Mouse (Mus musculus): ENCODE data around the gene Tuba8. TPM values are rescaled to one million over a fixed set of nuclear protein-coding genes. Genes with fewer than 3 reads are reported as not detected.

The Tuba8 gene
- polyA plus RNA-seq, 1 experiment from 2014 or later: 0.32 TPM

- Histone ChIP-seq H3K9ac (ENCODE audit: low read depth, low read length) (no peak overlapping the region), H3K27me3 (ENCODE audit: insufficient read depth, low read length) (no peaks in the 10 kb centered on the region), H3K36me3 (ENCODE audit: insufficient read depth, low read length) (0 out of 2 replicates have a peak, but pooled peaks cover 3% of the 10 kb centered on the region), H3K4me1 (replicated peaks; ENCODE audit: insufficient read depth, low read length) (no peaks in the 10 kb centered on the region), H3K4me3 (replicated peaks; ENCODE audit: low read depth, low read length) (no peak overlapping the region), H3K4me2 (ENCODE audit: low read length) (no peak overlapping the region), H3K27ac (no peak overlapping the region), H3K9me3 (replicated peaks; ENCODE audit: low read length) (no peaks in the 10 kb centered on the region)
- DNase-seq (ENCODE audit: low spot score) (peak; percentile 38), ATAC-seq (replicated peaks; ENCODE audit: low FRiP score, low read depth) (no peak)
- no peak for TF ChIP-seq CTCF (IDR thresholded peaks at IDR 0.05; ENCODE audit: low read depth)
- WGBS: 56% methylated on average over 1 of the region's 1 CpGs
Observed at GRCm38 (mm10) chr6:121250406-121250805, 39.9 kb downstream of the Tuba8 start.

- ATAC-seq (replicated peaks; ENCODE audit: low FRiP score, low read depth): no peak
Observed at GRCm38 (mm10) chr6:121251256-121251655, 40.8 kb downstream of the Tuba8 start.

GRCm38 (mm10) chr6:121260548-121260947 is 50.1 kb downstream of the Tuba8 start:
- no peak overlapping the region for H3K27ac ChIP-seq
- no peaks in the 10 kb centered on the region for H3K4me1 ChIP-seq (replicated peaks; ENCODE audit: insufficient read depth, low read length)
- 30% methylated on average over 9 of the region's 9 CpGs for WGBS
- peak; percentile 82 for TF ChIP-seq CTCF (IDR thresholded peaks at IDR 0.05; ENCODE audit: low read depth)
- ATAC-seq (replicated peaks; ENCODE audit: low FRiP score, low read depth): no peak
- H3K9me3 ChIP-seq (replicated peaks; ENCODE audit: low read length): peaks cover 3% of the 10 kb centered on the region; the same call in 1 of the 2 replicates
- DNase-seq (ENCODE audit: low spot score): peak; percentile 77
- H3K36me3 ChIP-seq (ENCODE audit: insufficient read depth, low read length): 0 out of 2 replicates have a peak, but pooled peaks cover 4% of the 10 kb centered on the region
- no peak overlapping the region for H3K9ac ChIP-seq (ENCODE audit: low read depth, low read length)
- no peaks in the 10 kb centered on the region for H3K27me3 ChIP-seq (ENCODE audit: insufficient read depth, low read length)
- no peak overlapping the region for H3K4me2 ChIP-seq (ENCODE audit: low read length)
- no peak overlapping the region for H3K4me3 ChIP-seq (replicated peaks; ENCODE audit: low read depth, low read length)

More at GRCm38 (mm10) chr6:121251256-121251655, 40.8 kb downstream of the Tuba8 start:
- no peak overlapping the region for H3K9ac ChIP-seq (ENCODE audit: low read depth, low read length)
- TF ChIP-seq CTCF (IDR thresholded peaks at IDR 0.05; ENCODE audit: low read depth): no peak
- H3K4me2 ChIP-seq (ENCODE audit: low read length): no peak overlapping the region
- H3K27ac ChIP-seq: no peak overlapping the region
- 0 out of 2 replicates have a peak, but pooled peaks cover 3% of the 10 kb centered on the region for H3K36me3 ChIP-seq (ENCODE audit: insufficient read depth, low read length)
- no peaks in the 10 kb centered on the region for H3K4me1 ChIP-seq (replicated peaks; ENCODE audit: insufficient read depth, low read length)
- 81% methylated on average over 5 of the region's 5 CpGs for whole genome bisulfite sequencing
- no peak overlapping the region for H3K4me3 ChIP-seq (replicated peaks; ENCODE audit: low read depth, low read length)
- no peaks in the 10 kb centered on the region for H3K27me3 ChIP-seq (ENCODE audit: insufficient read depth, low read length)
- H3K9me3 ChIP-seq (replicated peaks; ENCODE audit: low read length): no peaks in the 10 kb centered on the region
- no peak for DNase-seq (ENCODE audit: low spot score)

GRCm38 (mm10) chr6:121261233-121261632 is 50.7 kb downstream of the Tuba8 start:
- WGBS: 79% methylated on average over 8 of the region's 8 CpGs
- DNase-seq (ENCODE audit: low spot score) (no peak), ATAC-seq (replicated peaks; ENCODE audit: low FRiP score, low read depth) (no peak)
- no peak overlapping the region for H3K9ac ChIP-seq (ENCODE audit: low read depth, low read length)
- no peak overlapping the region for H3K27ac ChIP-seq
- no peak for TF ChIP-seq CTCF (IDR thresholded peaks at IDR 0.05; ENCODE audit: low read depth)
- H3K4me3 ChIP-seq (replicated peaks; ENCODE audit: low read depth, low read length): no peak overlapping the region
- H3K4me1 ChIP-seq (replicated peaks; ENCODE audit: insufficient read depth, low read length): no peaks in the 10 kb centered on the region
- H3K4me2 ChIP-seq (ENCODE audit: low read length): no peak overlapping the region
- H3K9me3 ChIP-seq (replicated peaks; ENCODE audit: low read length): peaks cover 3% of the 10 kb centered on the region; the same call in 1 of the 2 replicates
- H3K27me3 ChIP-seq (ENCODE audit: insufficient read depth, low read length): no peaks in the 10 kb centered on the region
- H3K36me3 ChIP-seq (ENCODE audit: insufficient read depth, low read length): 0 out of 2 replicates have a peak, but pooled peaks cover 7% of the 10 kb centered on the region

- Histone ChIP-seq H3K9ac (ENCODE audit: low read depth, low read length) (no peak overlapping the region), H3K27ac (no peak overlapping the region), H3K36me3 (ENCODE audit: insufficient read depth, low read length) (0 out of 2 replicates have a peak, but pooled peaks cover 8% of the 10 kb centered on the region), H3K4me2 (ENCODE audit: low read length) (no peak overlapping the region), H3K27me3 (ENCODE audit: insufficient read depth, low read length) (no peaks in the 10 kb centered on the region), H3K4me1 (replicated peaks; ENCODE audit: insufficient read depth, low read length) (no peaks in the 10 kb centered on the region), H3K9me3 (replicated peaks; ENCODE audit: low read length) (peaks cover 3% of the 10 kb centered on the region; the same call in 1 of the 2 replicates), H3K4me3 (replicated peaks; ENCODE audit: low read depth, low read length) (no peak overlapping the region)
- TF ChIP-seq CTCF (IDR thresholded peaks at IDR 0.05; ENCODE audit: low read depth): no peak
- ATAC-seq (replicated peaks; ENCODE audit: low FRiP score, low read depth) (no peak), DNase-seq (ENCODE audit: low spot score) (no peak)
- 91% methylated on average over 10 of the region's 10 CpGs for WGBS
Observed at GRCm38 (mm10) chr6:121262004-121262403, 51.5 kb downstream of the Tuba8 start.

- H3K9ac ChIP-seq (ENCODE audit: low read depth, low read length): no peak overlapping the region
- H3K4me3 ChIP-seq (replicated peaks; ENCODE audit: low read depth, low read length): no peak overlapping the region
- H3K27me3 ChIP-seq (ENCODE audit: insufficient read depth, low read length): no peaks in the 10 kb centered on the region
- no peak for ATAC-seq (replicated peaks; ENCODE audit: low FRiP score, low read depth)
- H3K27ac ChIP-seq: no peak overlapping the region
- TF ChIP-seq CTCF (IDR thresholded peaks at IDR 0.05; ENCODE audit: low read depth): no peak
- DNase-seq (ENCODE audit: low spot score): no peak
- 0 out of 2 replicates have a peak, but pooled peaks cover 8% of the 10 kb centered on the region for H3K36me3 ChIP-seq (ENCODE audit: insufficient read depth, low read length)
- peaks cover 3% of the 10 kb centered on the region; the same call in 1 of the 2 replicates for H3K9me3 ChIP-seq (replicated peaks; ENCODE audit: low read length)
- WGBS: 84% methylated on average over 11 of the region's 11 CpGs
- H3K4me2 ChIP-seq (ENCODE audit: low read length): no peak overlapping the region
- no peaks in the 10 kb centered on the region for H3K4me1 ChIP-seq (replicated peaks; ENCODE audit: insufficient read depth, low read length)
Observed at GRCm38 (mm10) chr6:121262496-121262895, 52.0 kb downstream of the Tuba8 start.

- Histone ChIP-seq H3K4me3 (replicated peaks; ENCODE audit: low read depth, low read length) (no peak overlapping the region), H3K9ac (ENCODE audit: low read depth, low read length) (no peak overlapping the region), H3K27ac (no peak overlapping the region), H3K4me2 (ENCODE audit: low read length) (no peak overlapping the region), H3K4me1 (replicated peaks; ENCODE audit: insufficient read depth, low read length) (no peaks in the 10 kb centered on the region), H3K36me3 (ENCODE audit: insufficient read depth, low read length) (0 out of 2 replicates have a peak, but pooled peaks cover 3% of the 10 kb centered on the region), H3K9me3 (replicated peaks; ENCODE audit: low read length) (no peaks in the 10 kb centered on the region), H3K27me3 (ENCODE audit: insufficient read depth, low read length) (no peaks in the 10 kb centered on the region)
- DNase-seq (ENCODE audit: low spot score) (no peak), ATAC-seq (replicated peaks; ENCODE audit: low FRiP score, low read depth) (no peak)
- 91% methylated on average over 6 of the region's 6 CpGs for WGBS
- no peak for TF ChIP-seq CTCF (IDR thresholded peaks at IDR 0.05; ENCODE audit: low read depth)
Observed at GRCm38 (mm10) chr6:121270156-121270555, 59.7 kb downstream of the Tuba8 start.

Data from kidney, postnatal 0 days (tissue).